Mouse (Mus musculus) left cerebral cortex, postnatal 36 days (tissue): ENCODE measurements around the gene 4933402N22Rik. TPM values are rescaled to one million over a fixed set of nuclear protein-coding genes. Genes with fewer than 3 reads are reported as not detected.
"Not testable (repeated sequence)": the region's sequence is repeated elsewhere in the genome, so short reads cannot be mapped to it uniquely, and the experiment has no call there.

Experiments used
- DNase-seq, 2 experiments: peaks; one replicate each; pipeline ENCODE4 v3.0.0; 2021 to 2022; ENCODE audit warnings: low spot score in 2 of 2, mixed read lengths in 1 of 2
- intact Hi-C: fragments of 180-260 bp; cut with DNase I; formaldehyde crosslinking; loops from one replicate; pipeline ENCODE4 v1.15.1; 2025
- total RNA-seq, 2 experiments: library from RNA; stranded (reverse); gene quantifications; 2 replicates each; pipeline ENCODE4 v1.2.3; 2021

Gene 4933402N22Rik
- total RNA-seq, result not detected

DNA sequence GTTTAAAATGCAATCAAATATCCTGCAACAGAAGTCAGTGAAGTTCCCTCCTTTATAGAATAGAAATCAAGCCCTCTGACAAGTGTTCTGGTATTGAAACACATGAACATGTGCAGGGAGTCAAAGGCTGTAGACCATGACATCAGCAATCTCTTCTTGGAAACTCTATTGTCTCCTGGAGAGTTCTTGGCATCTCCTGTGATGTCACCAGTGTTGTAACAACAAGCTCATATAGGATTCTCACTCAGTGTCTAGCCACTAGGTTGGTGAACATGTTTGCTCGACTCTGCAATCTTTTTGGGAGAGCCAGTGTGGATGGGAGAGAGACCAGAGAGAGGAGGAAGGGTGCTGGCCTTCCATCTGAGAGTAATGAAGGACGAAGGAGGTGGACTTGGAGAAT is at the start of gene 4933402N22Rik:
Gene 4933402N22Rik, plus strand, starts transcription at position 301 of the 400 bp plus-strand sequence.
- intact Hi-C loops, DNase-seq: not testable (repeated sequence)

- DNase-seq, intact Hi-C loops: not testable (repeated sequence)
These were observed 5.9 kb downstream of the 4933402N22Rik start for GRCm38 (mm10) chr5:11923790-11924189.

Other genes with a start within 250 kb of the 4933402N22Rik start
- gene Gm8922, start 236.1 kb upstream of the 4933402N22Rik start, total RNA-seq, result not detected
- not detected for gene Gm8926, start 147.5 kb upstream of the 4933402N22Rik start, total RNA-seq
- not detected for gene Gm6465, start 72.5 kb upstream of the 4933402N22Rik start, total RNA-seq